Mouse (Mus musculus) hindbrain, embryonic 15.5 days (tissue): ENCODE measurements around the gene Cc2d1a. TPM values are rescaled to one million over a fixed set of nuclear protein-coding genes. Genes with fewer than 3 reads are reported as not detected.

Source experiments
- ATAC-seq: fragments of 200-750 bp; cut with Nextera tagmentation; 2 replicates; pipeline ENCODE4 v1.8.0; 2017; ENCODE audit warnings: low read depth, moderate number of reproducible peaks, moderate TSS enrichment; ENCODE audit not compliant: low FRiP score
- H3K27ac ChIP-seq: fragments of 300-500 bp; sonication (generic); replicated peaks from 2 replicates; pipeline ENCODE4 v1.5.1; 2015; ENCODE audit warnings: mild to moderate bottlenecking, inconsistent platforms
- H3K27me3 ChIP-seq: fragments of 300-500 bp; sonication (generic); 2 replicates; pipeline ENCODE4 v1.6.1; 2015; ENCODE audit warnings: control low read depth, inconsistent platforms
- H3K36me3 ChIP-seq: fragments of 300-500 bp; sonication (generic); 2 replicates; pipeline ENCODE4 v1.6.1; 2015; ENCODE audit warnings: control low read depth, inconsistent platforms
- H3K4me1 ChIP-seq: fragments of 300-500 bp; sonication (generic); replicated peaks from 2 replicates; pipeline ENCODE4 v1.6.1; 2015; ENCODE audit warnings: control low read depth, inconsistent platforms
- H3K4me2 ChIP-seq: fragments of 300-500 bp; sonication (generic); 2 replicates; pipeline ENCODE4 v1.6.1; 2015; ENCODE audit warnings: moderate library complexity, mild to moderate bottlenecking, inconsistent platforms
- H3K4me3 ChIP-seq: fragments of 300-500 bp; sonication (generic); 2 replicates; pipeline ENCODE4 v1.5.1; 2015; ENCODE audit warnings: mild to moderate bottlenecking, inconsistent platforms
- H3K9ac ChIP-seq: fragments of 300-500 bp; sonication (generic); 2 replicates; pipeline ENCODE4 v1.6.1; 2015; ENCODE audit warnings: inconsistent platforms
- H3K9me3 ChIP-seq: fragments of 300-500 bp; sonication (generic); 2 replicates; pipeline ENCODE4 v1.6.1; 2016; ENCODE audit warnings: control low read depth, inconsistent platforms
- WGBS: fragments of 180-500 bp; shearing (Covaris S2); methylation state at CpG from one replicate; pipeline ENCODE4 v1.1.7; 2015; 5-methylcytosine and 5-hydroxymethylcytosine counted together
- polyA plus RNA-seq: library from polyadenylated mRNA; unstranded; fragments of >200 nt; fragmentation: Nextera tagmentation; extraction: Ambion mirVana; gene quantifications from 2 replicates; pipeline ENCODE4 v1.2.1, GENCODE M21; 2015

Gene Cc2d1a
- polyA plus RNA-seq, 1 experiment from 2014 or later = 47.1 TPM

GRCm38 (mm10) chr8:84170096-84170495 is 22.4 kb upstream of the Cc2d1a start:
- no peak overlapping the region for H3K4me2 ChIP-seq
- H3K4me1 ChIP-seq = no peaks in the 10 kb centered on the region
- H3K9me3 ChIP-seq = no peaks in the 10 kb centered on the region
- peaks cover 24% of the 10 kb centered on the region for H3K36me3 ChIP-seq
- H3K27ac ChIP-seq = no peak overlapping the region
- no peaks in the 10 kb centered on the region for H3K27me3 ChIP-seq
- WGBS = 85% methylated on average over 5 of the region's 5 CpGs
- H3K4me3 ChIP-seq = no peak overlapping the region
- no peak overlapping the region for H3K9ac ChIP-seq
- no peak for ATAC-seq

GRCm38 (mm10) chr8:84167696-84168095 is 20.0 kb upstream of the Cc2d1a start:
- H3K27me3 ChIP-seq = no peaks in the 10 kb centered on the region
- WGBS = 92% methylated on average over 2 of the region's 2 CpGs
- ATAC-seq = no peak
- H3K4me1 ChIP-seq = no peaks in the 10 kb centered on the region
- no peak overlapping the region for H3K9ac ChIP-seq
- H3K9me3 ChIP-seq = no peaks in the 10 kb centered on the region
- peaks cover 10% of the 10 kb centered on the region for H3K36me3 ChIP-seq
- H3K4me3 ChIP-seq = no peak overlapping the region
- H3K27ac ChIP-seq = no peak overlapping the region
- H3K4me2 ChIP-seq = no peak overlapping the region

GRCm38 (mm10) chr8:84157620-84158019 is 9.9 kb upstream of the Cc2d1a start:
- no peaks in the 10 kb centered on the region for H3K27me3 ChIP-seq
- WGBS = 92% methylated on average over 4 of the region's 4 CpGs
- no peak overlapping the region for H3K9ac ChIP-seq
- H3K27ac ChIP-seq = no peak overlapping the region
- no peak overlapping the region for H3K4me3 ChIP-seq
- no peak overlapping the region for H3K4me2 ChIP-seq
- no peaks in the 10 kb centered on the region for H3K4me1 ChIP-seq
- no peaks in the 10 kb centered on the region for H3K9me3 ChIP-seq
- H3K36me3 ChIP-seq = peaks cover 9% of the 10 kb centered on the region; the same call in 1 of the 2 replicates
- ATAC-seq = no peak

- Histone ChIP-seq H3K9ac (no peak overlapping the region), H3K27me3 (no peaks in the 10 kb centered on the region), H3K4me3 (no peak overlapping the region), H3K4me1 (peaks cover 28% of the 10 kb centered on the region), H3K27ac (no peak overlapping the region), H3K9me3 (no peaks in the 10 kb centered on the region), H3K4me2 (no peak overlapping the region), H3K36me3 (no peaks in the 10 kb centered on the region)
- 74% methylated on average over 3 of the region's 3 CpGs for WGBS
- no peak for ATAC-seq
Measured at GRCm38 (mm10) chr8:84149181-84149580, 1.4 kb upstream of the Cc2d1a start.

- Histone ChIP-seq H3K4me1 (peaks cover 28% of the 10 kb centered on the region), H3K27ac (no peak overlapping the region), H3K9me3 (no peaks in the 10 kb centered on the region), H3K4me2 (peak overlapping the region; percentile 87), H3K36me3 (peaks cover 6% of the 10 kb centered on the region), H3K9ac (no peak overlapping the region), H3K27me3 (no peaks in the 10 kb centered on the region), H3K4me3 (peak overlapping the region; percentile 72)
- 87% methylated on average over 5 of the region's 5 CpGs for WGBS
- 0 out of 2 replicates have a peak, but pooled peaks have one; percentile 0 for ATAC-seq
Measured at GRCm38 (mm10) chr8:84148531-84148850, 755 bp upstream of the Cc2d1a start.

GRCm38 (mm10) chr8:84147324-84147766 is 391 bp downstream of the Cc2d1a start:
- Histone ChIP-seq H3K4me2 (peak overlapping the region; percentile 87), H3K4me3 (peak overlapping the region; percentile 72), H3K4me1 (peaks cover 28% of the 10 kb centered on the region), H3K9ac (peak overlapping the region; percentile 84), H3K36me3 (peaks cover 18% of the 10 kb centered on the region), H3K27me3 (no peaks in the 10 kb centered on the region), H3K27ac (peak overlapping the region; percentile 68), H3K9me3 (no peaks in the 10 kb centered on the region)
- ATAC-seq = peak; percentile 71; the same call in 1 of the 2 replicates
- 8% methylated on average over 14 of the region's 14 CpGs for WGBS

GRCm38 (mm10) chr8:84144636-84145245 is 3.0 kb downstream of the Cc2d1a start:
- Histone ChIP-seq H3K27me3 (no peaks in the 10 kb centered on the region), H3K9ac (no peak overlapping the region), H3K4me2 (no peak overlapping the region), H3K9me3 (no peaks in the 10 kb centered on the region), H3K36me3 (peaks cover 41% of the 10 kb centered on the region), H3K4me3 (no peak overlapping the region), H3K27ac (no peak overlapping the region), H3K4me1 (peaks cover 28% of the 10 kb centered on the region)
- ATAC-seq = no peak
- 93% methylated on average over 8 of the region's 8 CpGs for WGBS

- no peak for ATAC-seq
- peaks cover 5% of the 10 kb centered on the region for H3K4me1 ChIP-seq
- peaks cover 79% of the 10 kb centered on the region for H3K36me3 ChIP-seq
- H3K27me3 ChIP-seq = no peaks in the 10 kb centered on the region
- H3K27ac ChIP-seq = no peak overlapping the region
- no peaks in the 10 kb centered on the region for H3K9me3 ChIP-seq
- no peak overlapping the region for H3K4me2 ChIP-seq
- no peak overlapping the region for H3K9ac ChIP-seq
- WGBS = 83% methylated on average over 4 of the region's 4 CpGs
- H3K4me3 ChIP-seq = no peak overlapping the region
Measured at GRCm38 (mm10) chr8:84140838-84141237, 6.9 kb downstream of the Cc2d1a start.

GRCm38 (mm10) chr8:84137848-84138247 is 9.9 kb downstream of the Cc2d1a start:
- 90% methylated on average over 3 of the region's 3 CpGs for WGBS
- ATAC-seq = no peak
- Histone ChIP-seq H3K4me3 (no peak overlapping the region), H3K4me2 (no peak overlapping the region), H3K27me3 (no peaks in the 10 kb centered on the region), H3K4me1 (no peaks in the 10 kb centered on the region), H3K9ac (no peak overlapping the region), H3K27ac (no peak overlapping the region), H3K9me3 (no peaks in the 10 kb centered on the region), H3K36me3 (peaks cover 95% of the 10 kb centered on the region)

GRCm38 (mm10) chr8:84132225-84132624 is 15.5 kb downstream of the Cc2d1a start:
- Histone ChIP-seq H3K27ac (no peak overlapping the region), H3K36me3 (peaks cover 55% of the 10 kb centered on the region), H3K27me3 (no peaks in the 10 kb centered on the region), H3K9ac (no peak overlapping the region), H3K4me1 (no peaks in the 10 kb centered on the region; the same call in 1 of the 2 replicates), H3K4me3 (no peak overlapping the region), H3K9me3 (no peaks in the 10 kb centered on the region), H3K4me2 (no peak overlapping the region)
- WGBS = 94% methylated on average over 8 of the region's 8 CpGs
- ATAC-seq = no peak

- ATAC-seq = peak; percentile 37; the same call in 1 of the 2 replicates
- Histone ChIP-seq H3K27ac (no peak overlapping the region), H3K4me2 (no peak overlapping the region), H3K4me1 (no peaks in the 10 kb centered on the region; the same call in 1 of the 2 replicates), H3K36me3 (peaks cover 41% of the 10 kb centered on the region), H3K27me3 (no peaks in the 10 kb centered on the region), H3K9me3 (no peaks in the 10 kb centered on the region), H3K4me3 (no peak overlapping the region), H3K9ac (no peak overlapping the region)
- WGBS = 37% methylated on average over 30 of the region's 30 CpGs
Measured at GRCm38 (mm10) chr8:84130806-84131205, 16.9 kb downstream of the Cc2d1a start.

GRCm38 (mm10) chr8:84128277-84128676 is 19.5 kb downstream of the Cc2d1a start:
- no peak for ATAC-seq
- Histone ChIP-seq H3K9me3 (no peaks in the 10 kb centered on the region), H3K27me3 (no peaks in the 10 kb centered on the region), H3K9ac (no peak overlapping the region), H3K4me1 (no peaks in the 10 kb centered on the region; the same call in 1 of the 2 replicates), H3K4me2 (no peak overlapping the region), H3K36me3 (peaks cover 16% of the 10 kb centered on the region), H3K4me3 (no peak overlapping the region), H3K27ac (no peak overlapping the region)
- 67% methylated on average over 8 of the region's 8 CpGs for WGBS
